Mouse (Mus musculus) heart, embryonic 15.5 days (tissue): Measurements from ENCODE around the gene Bpifb5. TPM values are rescaled to one million over a fixed set of nuclear protein-coding genes. Genes with fewer than 3 reads are reported as not detected.
A peak's percentile ranks its signal among the peaks of the same experiment; 100 is the strongest.
"Not testable (repeated sequence)": the region's sequence is repeated elsewhere in the genome, so short reads cannot be mapped to it uniquely, and the experiment has no call there.

Experiments used
- ATAC-seq: fragments of 200-750 bp; cut with Nextera tagmentation; replicated peaks from 2 replicates; pipeline ENCODE4 v1.8.0; 2017; ENCODE audit warnings: low read depth, moderate TSS enrichment; ENCODE audit not compliant: insufficient number of reproducible peaks, insufficient read depth, low FRiP score
- H3K27ac ChIP-seq: fragments of 300-500 bp; sonication (generic); 2 replicates; pipeline ENCODE4 v1.5.1; 2015; ENCODE audit warnings: mild to moderate bottlenecking, inconsistent platforms
- H3K27me3 ChIP-seq: fragments of 300-500 bp; sonication (generic); 2 replicates; pipeline ENCODE4 v1.6.1; 2015; ENCODE audit warnings: inconsistent platforms
- H3K36me3 ChIP-seq: fragments of 300-500 bp; sonication (generic); 2 replicates; pipeline ENCODE4 v1.6.1; 2015; ENCODE audit warnings: mild to moderate bottlenecking, inconsistent platforms
- H3K4me1 ChIP-seq: fragments of 300-500 bp; sonication (generic); replicated peaks from 2 replicates; pipeline ENCODE4 v1.6.1; 2015; ENCODE audit warnings: inconsistent platforms
- H3K4me2 ChIP-seq: fragments of 300-500 bp; sonication (generic); 2 replicates; pipeline ENCODE4 v1.6.1; 2015; ENCODE audit warnings: inconsistent platforms, mild to moderate bottlenecking, moderate library complexity
- H3K4me3 ChIP-seq: fragments of 300-500 bp; sonication (generic); 2 replicates; pipeline ENCODE4 v1.5.1; 2015; ENCODE audit warnings: mild to moderate bottlenecking, inconsistent platforms
- H3K9ac ChIP-seq: fragments of 300-500 bp; sonication (generic); 2 replicates; pipeline ENCODE4 v1.6.1; 2015; ENCODE audit warnings: mild to moderate bottlenecking, inconsistent platforms
- H3K9me3 ChIP-seq: fragments of 300-500 bp; sonication (generic); replicated peaks from 2 replicates; pipeline ENCODE4 v1.6.1; 2016; ENCODE audit warnings: inconsistent platforms
- WGBS: fragments of 180-500 bp; shearing (Covaris S2); methylation state at CpG from one replicate; pipeline ENCODE4 v1.1.7; 2015; ENCODE audit warnings: mixed read lengths; 5-methylcytosine and 5-hydroxymethylcytosine counted together
- polyA plus RNA-seq: library from polyadenylated mRNA; unstranded; fragments of >200 nt; fragmentation: Nextera tagmentation; extraction: Ambion mirVana; gene quantifications from 2 replicates; pipeline ENCODE4 v1.2.1, GENCODE M21; 2015

Gene Bpifb5
- polyA plus RNA-seq = 0.16 and 0.49 TPM in 2 replicates

- Histone ChIP-seq H3K27ac (0 out of 2 replicates have a peak within 1 kb of the TSS, but pooled peaks have one; percentile 12), H3K9ac (no peak within 1 kb of the TSS), H3K4me1 (peaks cover 32% of the 10 kb centered on the region), H3K36me3 (no peaks in the 10 kb centered on the region), H3K4me3 (no peak within 1 kb of the TSS), H3K9me3 (no peaks in the 10 kb centered on the region), H3K4me2 (peak within 1 kb of the TSS; percentile 30; the same call in 1 of the 2 replicates), H3K27me3 (no peaks in the 10 kb centered on the region)
- peak; percentile 53 for ATAC-seq
- 12% methylated on average over 14 of the region's 14 CpGs for WGBS
Observed at GRCm38 (mm10) chr2:154223265-154223916, at the start of gene Bpifb5. TSS of gene Bpifb5 (plus strand) at chr2:154223742.

DNA sequence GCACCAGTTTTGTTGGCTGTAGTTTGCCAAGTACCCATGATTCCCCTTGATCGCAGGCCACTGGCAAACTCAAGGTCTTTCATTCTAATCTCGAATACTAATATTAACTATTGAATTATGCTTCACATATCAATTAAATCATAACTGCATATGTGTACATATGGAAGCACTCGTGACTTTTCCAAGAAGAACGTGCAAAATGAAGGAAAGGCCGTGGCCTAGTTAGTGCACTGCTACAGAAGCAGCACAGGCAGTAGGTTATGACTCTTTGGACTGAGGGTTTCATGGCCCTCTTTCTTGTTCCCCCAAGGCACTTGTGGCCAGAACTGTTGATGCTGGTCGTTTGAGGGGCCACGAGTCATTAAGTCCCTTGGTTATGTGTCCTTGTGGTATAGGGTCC is 41.6 kb upstream of the Bpifb5 start:
- H3K4me2 ChIP-seq, H3K4me1 ChIP-seq, ATAC-seq, H3K27me3 ChIP-seq, H3K27ac ChIP-seq, H3K36me3 ChIP-seq, H3K9me3 ChIP-seq, H3K4me3 ChIP-seq, H3K9ac ChIP-seq: not testable (repeated sequence)
- WGBS = 79% methylated on average over 7 of the region's 7 CpGs

- H3K4me3 ChIP-seq, H3K4me1 ChIP-seq, H3K9ac ChIP-seq, ATAC-seq, H3K9me3 ChIP-seq, H3K4me2 ChIP-seq, H3K27me3 ChIP-seq, H3K27ac ChIP-seq, H3K36me3 ChIP-seq: not testable (repeated sequence)
- 71% methylated on average over 4 of the region's 4 CpGs for WGBS
Observed at GRCm38 (mm10) chr2:154183061-154183460, 40.5 kb upstream of the Bpifb5 start.

DNA sequence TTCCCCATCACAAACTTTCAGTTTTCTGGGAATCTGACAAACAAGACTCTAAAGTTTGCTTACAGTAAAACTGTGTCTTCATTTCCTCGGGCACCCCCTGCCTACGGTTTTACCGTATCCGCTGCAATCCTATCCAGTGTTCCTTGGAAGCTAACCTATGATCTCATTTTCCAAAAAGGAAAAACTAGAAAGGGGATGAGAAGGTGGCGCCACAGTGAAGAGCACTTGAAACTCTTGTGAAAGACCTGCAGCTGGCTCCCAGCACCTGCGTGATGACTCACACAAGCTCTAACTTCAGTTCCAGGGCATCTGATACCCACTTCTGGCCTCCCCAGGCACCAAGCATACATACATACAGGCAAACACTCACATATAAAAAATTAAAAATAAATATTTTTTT is 38.2 kb upstream of the Bpifb5 start:
- H3K4me1 ChIP-seq = peaks cover 4% of the 10 kb centered on the region; the same call in 1 of the 2 replicates
- H3K9me3 ChIP-seq = no peaks in the 10 kb centered on the region
- no peak for ATAC-seq
- H3K36me3 ChIP-seq = no peaks in the 10 kb centered on the region
- H3K4me3 ChIP-seq = no peak overlapping the region
- H3K9ac ChIP-seq = no peak overlapping the region
- WGBS = 81% methylated on average over 6 of the region's 6 CpGs
- no peak overlapping the region for H3K4me2 ChIP-seq
- H3K27ac ChIP-seq = peak overlapping the region; percentile 57
- H3K27me3 ChIP-seq = no peaks in the 10 kb centered on the region

DNA sequence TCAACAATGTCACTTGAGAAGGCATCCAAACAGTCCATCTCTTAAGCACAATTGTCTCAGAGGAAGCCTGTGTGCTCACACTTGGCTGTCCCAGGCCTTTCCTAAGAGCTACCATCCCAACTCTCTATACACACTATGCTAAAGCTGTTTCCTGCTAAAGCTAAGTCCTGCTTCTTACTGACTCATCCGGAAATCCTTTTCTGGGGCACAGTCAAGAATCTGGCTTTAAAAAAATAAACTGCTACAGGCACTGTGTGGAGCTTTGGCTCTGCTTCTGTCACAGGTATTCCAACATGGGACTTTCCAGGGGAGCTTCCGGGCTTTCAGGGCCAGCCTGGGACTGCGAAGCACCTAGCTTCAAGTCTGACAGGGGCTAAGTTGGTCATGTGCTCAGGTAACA is 37.8 kb upstream of the Bpifb5 start:
- ATAC-seq = no peak; the same call in 1 of the 2 replicates
- H3K27ac ChIP-seq = peak overlapping the region; percentile 26; the same call in 1 of the 2 replicates
- WGBS = 64% methylated on average over 3 of the region's 3 CpGs

DNA sequence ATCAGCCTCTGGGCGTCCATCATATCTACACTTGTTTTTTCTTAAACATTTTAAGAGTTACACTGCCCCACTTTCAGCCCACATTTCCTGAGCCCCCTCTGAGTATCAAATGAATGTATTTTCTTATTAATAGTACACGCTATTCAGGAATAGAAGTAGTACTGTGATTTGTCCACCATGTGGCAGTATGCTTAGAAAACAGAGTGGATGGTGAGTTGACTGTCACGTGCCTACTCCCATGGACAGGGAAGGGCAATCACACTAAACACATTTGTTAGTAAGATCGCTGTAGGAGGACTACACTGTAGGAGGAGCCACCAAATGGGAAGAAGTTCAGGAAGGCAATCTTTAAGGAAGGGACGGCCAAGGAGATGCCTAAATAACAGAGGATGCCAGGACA is 36.1 kb upstream of the Bpifb5 start:
- Histone ChIP-seq H3K9ac (no peak overlapping the region), H3K27me3 (no peaks in the 10 kb centered on the region), H3K4me3 (no peak overlapping the region), H3K4me1 (peaks cover 13% of the 10 kb centered on the region), H3K9me3 (no peaks in the 10 kb centered on the region), H3K4me2 (no peak overlapping the region), H3K27ac (no peak overlapping the region), H3K36me3 (no peaks in the 10 kb centered on the region)
- no peak for ATAC-seq
- 39% methylated on average over 5 of the region's 5 CpGs for WGBS

More for the DNA sequence above, 37.8 kb upstream of the Bpifb5 start:
- no peak overlapping the region for H3K4me2 ChIP-seq
- peaks cover 4% of the 10 kb centered on the region; the same call in 1 of the 2 replicates for H3K4me1 ChIP-seq
- H3K27me3 ChIP-seq = no peaks in the 10 kb centered on the region
- H3K9ac ChIP-seq = no peak overlapping the region
- H3K9me3 ChIP-seq = no peaks in the 10 kb centered on the region
- no peaks in the 10 kb centered on the region for H3K36me3 ChIP-seq
- no peak overlapping the region for H3K4me3 ChIP-seq

DNA sequence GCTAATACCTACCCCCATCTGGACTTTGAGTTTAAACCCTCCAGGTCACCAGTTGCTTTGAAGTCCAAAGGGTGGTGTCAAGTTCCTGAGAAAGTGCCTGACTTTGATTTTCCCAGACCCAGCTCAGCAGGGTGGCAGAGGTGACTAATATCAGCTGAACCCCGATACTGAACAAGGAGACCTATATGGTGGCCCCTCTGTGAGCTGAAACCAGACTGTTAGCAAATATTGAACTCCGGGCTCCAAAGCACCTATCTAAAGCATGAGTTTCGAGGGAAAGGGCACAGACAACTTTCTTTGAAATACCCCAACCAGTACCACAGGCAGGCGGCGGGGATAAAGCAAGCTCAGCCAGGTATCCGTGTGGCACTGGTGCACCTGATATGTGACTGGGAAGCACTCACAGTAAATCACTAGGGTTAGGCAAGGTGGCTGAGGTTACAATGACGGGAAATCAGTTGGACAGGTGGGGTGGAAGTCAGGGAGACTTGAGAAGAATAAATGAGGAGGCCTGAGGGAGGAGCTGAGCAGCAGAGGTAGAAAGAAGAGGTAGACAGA is 33.6 kb upstream of the Bpifb5 start:
- Histone ChIP-seq H3K27ac (no peak overlapping the region), H3K4me2 (no peak overlapping the region), H3K9me3 (no peaks in the 10 kb centered on the region), H3K27me3 (no peaks in the 10 kb centered on the region), H3K9ac (no peak overlapping the region), H3K4me3 (no peak overlapping the region), H3K4me1 (peaks cover 27% of the 10 kb centered on the region), H3K36me3 (no peaks in the 10 kb centered on the region)
- ATAC-seq = no peak
- 77% methylated on average over 7 of the region's 7 CpGs for WGBS

DNA sequence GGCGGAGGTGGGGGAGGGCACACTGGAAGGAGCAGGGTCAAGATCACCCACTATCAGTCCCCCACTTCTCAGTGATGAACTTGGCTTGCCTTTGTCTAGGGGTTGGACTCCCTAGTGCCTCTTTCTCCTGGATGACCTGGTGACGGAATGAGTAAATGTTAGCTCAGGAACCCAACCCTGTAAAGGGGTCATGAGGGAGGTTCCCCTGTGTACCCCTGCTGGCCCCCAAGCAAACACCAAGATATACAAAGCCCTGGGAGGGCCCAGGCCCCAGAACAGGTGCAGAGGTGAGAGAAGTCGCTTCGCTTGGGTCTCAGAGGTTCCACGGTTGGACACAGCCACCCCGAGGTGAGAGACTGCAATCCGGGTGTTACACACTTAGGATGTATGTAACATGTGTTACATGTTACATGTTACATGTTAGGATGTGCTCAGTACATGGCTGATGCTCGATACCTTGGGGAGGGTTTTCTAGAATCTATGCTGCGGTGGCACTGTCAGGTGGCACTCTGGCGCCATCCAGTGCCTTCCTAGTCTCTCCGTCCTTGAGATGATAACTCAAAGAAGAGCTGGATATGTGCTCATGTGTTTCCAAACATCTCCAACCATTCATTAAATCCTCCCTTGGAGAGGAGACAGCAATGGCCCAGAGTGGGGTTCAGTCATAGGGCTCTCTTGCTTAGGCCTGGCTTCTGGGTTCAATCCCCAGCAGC is 32.8 kb upstream of the Bpifb5 start, which contains the start of gene Bpifb1:
Bpifb1 (plus strand) TSS at position 273 of the 713 bp plus-strand sequence.
- 85% methylated on average over 11 of the region's 11 CpGs for WGBS
- no peaks in the 10 kb centered on the region for H3K27me3 ChIP-seq
- no peak for ATAC-seq
- no peak within 1 kb of the TSS for H3K4me2 ChIP-seq
- H3K9me3 ChIP-seq = no peaks in the 10 kb centered on the region
- H3K27ac ChIP-seq = peak within 1 kb of the TSS; percentile 63
- peaks cover 24% of the 10 kb centered on the region for H3K4me1 ChIP-seq
- no peaks in the 10 kb centered on the region for H3K36me3 ChIP-seq
- no peak within 1 kb of the TSS for H3K9ac ChIP-seq
- no peak within 1 kb of the TSS for H3K4me3 ChIP-seq

GRCm38 (mm10) chr2:154192141-154192540 is 31.4 kb upstream of the Bpifb5 start:
- ATAC-seq = no peak
- no peaks in the 10 kb centered on the region for H3K36me3 ChIP-seq
- no peaks in the 10 kb centered on the region for H3K9me3 ChIP-seq
- WGBS = 53% methylated on average over 2 of the region's 2 CpGs
- H3K27ac ChIP-seq = peak overlapping the region; percentile 63
- no peak overlapping the region for H3K4me2 ChIP-seq
- H3K27me3 ChIP-seq = no peaks in the 10 kb centered on the region
- peaks cover 24% of the 10 kb centered on the region for H3K4me1 ChIP-seq
- no peak overlapping the region for H3K9ac ChIP-seq
- no peak overlapping the region for H3K4me3 ChIP-seq

- Histone ChIP-seq H3K27ac (no peak overlapping the region), H3K4me3 (no peak overlapping the region), H3K9ac (no peak overlapping the region), H3K4me1 (peaks cover 22% of the 10 kb centered on the region), H3K36me3 (no peaks in the 10 kb centered on the region), H3K9me3 (no peaks in the 10 kb centered on the region), H3K27me3 (no peaks in the 10 kb centered on the region), H3K4me2 (no peak overlapping the region)
- no peak for ATAC-seq
- 73% methylated on average over 4 of the region's 4 CpGs for WGBS
Observed at GRCm38 (mm10) chr2:154193071-154193470, 30.5 kb upstream of the Bpifb5 start.

DNA sequence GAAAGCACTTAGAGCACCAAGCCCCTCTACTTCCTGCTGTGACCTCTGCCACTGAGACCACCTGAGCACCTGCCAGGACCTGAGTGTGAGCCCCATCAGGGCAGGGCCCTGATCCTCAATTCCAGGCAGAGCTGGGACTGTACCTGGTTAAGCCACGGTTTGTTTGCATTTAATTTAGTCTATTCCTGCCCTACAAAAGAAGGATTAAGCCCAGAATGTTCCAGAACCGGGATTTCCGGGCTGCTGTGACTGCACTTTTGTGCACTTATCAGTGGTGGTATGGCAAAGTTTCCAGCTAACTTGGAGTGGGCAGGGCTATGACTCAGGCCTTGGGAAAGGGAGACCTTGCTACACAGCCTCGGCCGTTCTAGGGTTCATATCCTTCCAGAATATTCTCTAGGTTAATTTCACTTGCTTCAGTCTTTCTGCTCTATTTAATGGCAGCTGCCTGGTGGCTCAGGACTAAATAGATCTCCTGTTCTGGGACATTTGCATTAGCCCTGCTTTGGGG is 29.5 kb upstream of the Bpifb5 start:
- peaks cover 22% of the 10 kb centered on the region for H3K4me1 ChIP-seq
- WGBS = 50% methylated on average over 5 of the region's 5 CpGs
- H3K9me3 ChIP-seq = no peaks in the 10 kb centered on the region

More for the DNA sequence above, 29.5 kb upstream of the Bpifb5 start:
- Histone ChIP-seq H3K36me3 (no peaks in the 10 kb centered on the region), H3K9ac (no peak overlapping the region), H3K27ac (no peak overlapping the region), H3K27me3 (no peaks in the 10 kb centered on the region), H3K4me2 (no peak overlapping the region), H3K4me3 (no peak overlapping the region)
- ATAC-seq = no peak
